Mouse (Mus musculus): ENCODE data around the gene Samd14. TPM values are rescaled to one million over a fixed set of nuclear protein-coding genes. Genes with fewer than 3 reads are reported as not detected.

Gene Samd14
- polyA plus RNA-seq, 1 experiment from 2014 or later: 9.0 TPM

DNA sequence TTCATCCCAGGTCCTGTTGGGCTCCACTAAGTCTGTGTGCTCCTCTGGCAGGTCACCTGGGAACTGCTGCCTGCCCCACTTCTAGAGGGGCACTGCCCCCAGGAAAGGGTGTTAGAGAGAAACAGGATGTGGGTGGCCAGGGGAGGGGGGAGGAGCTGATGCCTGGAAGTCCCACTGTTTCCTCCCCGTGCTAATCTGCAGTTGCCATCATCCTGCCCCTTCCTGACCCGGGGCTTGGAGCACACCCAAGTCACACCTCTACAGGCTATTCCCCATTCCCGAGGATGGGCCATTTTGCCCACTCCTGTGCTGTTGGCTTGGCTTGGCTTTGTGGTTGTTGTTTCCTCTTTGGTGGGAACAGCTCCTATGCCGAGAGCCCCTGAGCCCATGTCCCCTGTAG lies 9.1 kb upstream of the Samd14 start:
- H3K9ac ChIP-seq (ENCODE audit: low read length): 0 out of 2 replicates have a peak overlapping the region, but pooled peaks have one; percentile 5
- H3K4me2 ChIP-seq (ENCODE audit: low read depth, low read length): peak overlapping the region; percentile 25
- 25% methylated on average over 4 of the region's 4 CpGs for WGBS
- H3K27me3 ChIP-seq (ENCODE audit: control insufficient read depth, insufficient read depth, low read length): no peaks in the 10 kb centered on the region
- H3K27ac ChIP-seq (ENCODE audit: low read length): peak overlapping the region; percentile 59
- H3K9me3 ChIP-seq (replicated peaks; ENCODE audit: control insufficient read depth, low read length): no peaks in the 10 kb centered on the region
- peaks cover 42% of the 10 kb centered on the region for H3K36me3 ChIP-seq (ENCODE audit: control insufficient read depth, insufficient read depth)
- H3K4me1 ChIP-seq (ENCODE audit: control insufficient read depth, insufficient read depth, low read length): peaks cover 33% of the 10 kb centered on the region
- no peak for ATAC-seq (replicated peaks; ENCODE audit: extremely low read depth, insufficient read depth, low FRiP score)
- H3K4me3 ChIP-seq (ENCODE audit: low read length): no peak overlapping the region

DNA sequence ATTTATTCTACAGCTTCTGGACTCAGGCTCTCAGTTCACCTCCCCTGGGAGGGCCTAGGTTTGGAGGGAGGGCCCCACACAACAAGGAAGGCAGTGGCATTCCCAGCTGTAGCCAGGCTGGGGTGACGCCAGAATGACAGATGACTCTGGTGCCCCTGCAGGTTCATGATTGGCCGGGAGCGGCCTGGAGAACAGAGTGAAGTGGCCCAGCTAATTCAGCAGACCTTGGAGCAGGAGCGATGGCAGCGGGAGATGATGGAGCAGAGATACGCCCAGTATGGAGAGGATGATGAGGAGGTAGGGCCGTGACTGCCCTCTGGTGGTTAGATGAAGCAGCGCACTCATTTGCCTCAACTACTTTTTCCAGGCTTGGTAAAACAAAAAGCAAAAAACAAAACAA lies 8.6 kb upstream of the Samd14 start:
- Histone ChIP-seq H3K27ac (ENCODE audit: low read length) (peak overlapping the region; percentile 55), H3K36me3 (ENCODE audit: control insufficient read depth, insufficient read depth) (peaks cover 42% of the 10 kb centered on the region), H3K4me1 (ENCODE audit: control insufficient read depth, insufficient read depth, low read length) (peaks cover 29% of the 10 kb centered on the region), H3K4me3 (ENCODE audit: low read length) (no peak overlapping the region), H3K4me2 (ENCODE audit: low read depth, low read length) (peak overlapping the region; percentile 25), H3K27me3 (ENCODE audit: control insufficient read depth, insufficient read depth, low read length) (no peaks in the 10 kb centered on the region), H3K9me3 (replicated peaks; ENCODE audit: control insufficient read depth, low read length) (no peaks in the 10 kb centered on the region), H3K9ac (ENCODE audit: low read length) (0 out of 2 replicates have a peak overlapping the region, but pooled peaks have one; percentile 5)
- 0 out of 2 replicates have a peak, but pooled peaks have one; percentile 20 for ATAC-seq (replicated peaks; ENCODE audit: extremely low read depth, insufficient read depth, low FRiP score)
- 2% methylated on average over 8 of the region's 8 CpGs for WGBS

DNA sequence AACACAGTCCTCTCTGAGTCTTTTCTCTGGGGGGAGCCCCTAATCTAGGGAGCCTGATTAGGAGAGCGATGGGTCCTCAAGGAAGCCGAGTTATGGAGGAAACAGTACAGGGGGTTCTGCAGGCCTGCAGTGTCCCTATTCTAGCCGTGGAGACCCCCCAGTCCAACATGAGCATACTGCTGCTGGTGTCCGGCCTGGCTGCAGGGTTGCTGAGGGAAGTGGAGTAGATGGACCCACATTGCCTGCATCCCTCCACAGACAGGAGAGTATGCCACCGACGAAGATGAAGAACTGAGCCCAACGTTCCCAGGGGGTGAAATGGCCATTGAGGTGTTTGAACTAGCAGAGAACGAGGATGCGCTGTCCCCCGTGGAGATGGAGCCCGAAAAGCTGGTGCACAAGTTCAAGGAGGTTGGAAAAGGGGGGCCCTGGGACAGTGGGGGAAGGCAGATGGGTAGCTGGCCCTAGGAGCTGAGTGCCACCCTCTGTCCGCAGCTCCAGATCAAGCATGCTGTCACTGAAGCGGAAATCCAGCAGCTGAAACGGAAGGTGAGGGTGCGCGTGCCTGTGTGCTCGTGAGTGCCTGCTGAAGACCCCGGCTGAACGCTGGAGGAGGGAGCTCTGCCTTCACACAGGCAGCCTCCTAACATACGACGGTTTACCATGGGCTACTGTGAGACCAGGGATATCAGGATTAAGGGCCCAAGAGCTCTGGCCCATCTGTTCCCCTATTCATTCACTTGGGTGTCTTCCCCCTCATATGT lies 7.9 kb upstream of the Samd14 start:
- H3K9ac ChIP-seq (ENCODE audit: low read length): no peak overlapping the region
- no peaks in the 10 kb centered on the region for H3K27me3 ChIP-seq (ENCODE audit: control insufficient read depth, insufficient read depth, low read length)
- H3K9me3 ChIP-seq (replicated peaks; ENCODE audit: control insufficient read depth, low read length): no peaks in the 10 kb centered on the region
- ATAC-seq (replicated peaks; ENCODE audit: extremely low read depth, insufficient read depth, low FRiP score): no peak
- H3K4me1 ChIP-seq (ENCODE audit: control insufficient read depth, insufficient read depth, low read length): peaks cover 28% of the 10 kb centered on the region
- H3K4me3 ChIP-seq (ENCODE audit: low read length): no peak overlapping the region
- H3K4me2 ChIP-seq (ENCODE audit: low read depth, low read length): no peak overlapping the region
- WGBS: 85% methylated on average over 21 of the region's 21 CpGs
- H3K36me3 ChIP-seq (ENCODE audit: control insufficient read depth, insufficient read depth): peaks cover 39% of the 10 kb centered on the region
- no peak overlapping the region for H3K27ac ChIP-seq (ENCODE audit: low read length)

DNA sequence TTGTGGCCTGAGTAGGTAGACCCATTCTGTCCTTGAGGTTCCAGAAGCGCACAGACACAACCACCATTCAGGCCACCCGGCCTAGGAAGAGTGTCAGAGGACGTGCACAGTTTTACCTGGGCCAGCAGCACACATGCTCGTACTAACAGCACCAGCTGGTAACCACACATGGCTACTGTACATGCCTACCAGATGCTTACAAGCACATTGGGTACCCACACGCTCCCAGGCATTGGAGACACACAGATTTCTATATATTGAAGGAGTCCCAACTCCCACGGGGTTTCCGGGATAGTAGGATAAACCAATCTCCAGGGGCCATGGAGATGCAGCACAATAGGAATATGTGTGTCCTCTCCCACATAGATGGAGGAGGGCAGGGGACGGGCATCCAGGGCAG lies 7.0 kb upstream of the Samd14 start:
- H3K4me3 ChIP-seq (ENCODE audit: low read length): no peak overlapping the region
- 91% methylated on average over 8 of the region's 8 CpGs for WGBS
- no peak overlapping the region for H3K27ac ChIP-seq (ENCODE audit: low read length)
- peaks cover 29% of the 10 kb centered on the region for H3K4me1 ChIP-seq (ENCODE audit: control insufficient read depth, insufficient read depth, low read length)
- peaks cover 33% of the 10 kb centered on the region for H3K36me3 ChIP-seq (ENCODE audit: control insufficient read depth, insufficient read depth)
- H3K9me3 ChIP-seq (replicated peaks; ENCODE audit: control insufficient read depth, low read length): no peaks in the 10 kb centered on the region
- ATAC-seq (replicated peaks; ENCODE audit: extremely low read depth, insufficient read depth, low FRiP score): no peak
- 0 out of 2 replicates have a peak overlapping the region, but pooled peaks have one; percentile 5 for H3K9ac ChIP-seq (ENCODE audit: low read length)
- no peak overlapping the region for H3K4me2 ChIP-seq (ENCODE audit: low read depth, low read length)
- H3K27me3 ChIP-seq (ENCODE audit: control insufficient read depth, insufficient read depth, low read length): no peaks in the 10 kb centered on the region

DNA sequence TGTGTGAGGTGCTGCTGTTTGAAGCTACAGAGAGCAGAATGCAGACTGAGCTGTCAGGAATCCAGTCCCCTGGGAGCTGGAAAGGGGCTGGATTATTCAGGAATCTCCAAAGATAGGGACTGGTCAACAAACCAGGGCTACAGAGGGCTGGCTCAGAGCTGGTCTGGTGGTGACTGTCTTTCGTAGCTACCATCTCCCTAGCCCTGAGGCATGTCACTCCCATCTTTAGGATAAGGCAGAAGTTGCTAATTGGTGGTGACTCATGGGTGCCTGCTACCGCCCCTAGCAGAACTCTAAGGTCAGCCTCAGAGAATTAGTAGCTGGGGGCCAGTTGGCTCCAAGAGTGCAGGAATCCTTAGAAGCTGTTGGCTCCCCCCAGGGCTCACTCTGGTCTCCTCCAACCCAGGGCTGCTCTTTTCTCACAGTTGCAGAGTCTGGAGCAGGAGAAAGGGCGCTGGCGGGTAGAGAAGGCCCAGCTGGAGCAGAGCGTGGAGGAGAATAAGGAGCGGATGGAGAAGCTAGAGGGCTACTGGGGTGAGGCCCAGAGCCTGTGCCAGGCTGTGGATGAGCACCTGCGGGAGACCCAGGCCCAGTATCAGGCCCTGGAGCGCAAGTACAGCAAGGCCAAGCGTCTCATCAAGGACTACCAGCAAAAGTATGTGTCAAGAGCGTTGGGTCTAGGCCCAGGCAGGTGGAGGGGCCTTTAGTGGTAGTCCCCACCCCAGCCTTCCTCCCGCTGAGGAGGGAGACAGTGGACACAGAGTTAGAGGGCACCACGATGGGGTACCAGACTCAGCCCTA lies 5.3 kb upstream of the Samd14 start:
- H3K4me1 ChIP-seq (ENCODE audit: control insufficient read depth, insufficient read depth, low read length): peaks cover 32% of the 10 kb centered on the region
- H3K27me3 ChIP-seq (ENCODE audit: control insufficient read depth, insufficient read depth, low read length): no peaks in the 10 kb centered on the region
- H3K36me3 ChIP-seq (ENCODE audit: control insufficient read depth, insufficient read depth): peaks cover 28% of the 10 kb centered on the region
- H3K9ac ChIP-seq (ENCODE audit: low read length): no peak overlapping the region
- H3K27ac ChIP-seq (ENCODE audit: low read length): 0 out of 2 replicates have a peak overlapping the region, but pooled peaks have one; percentile 10
- 76% methylated on average over 12 of the region's 12 CpGs for WGBS
- H3K4me2 ChIP-seq (ENCODE audit: low read depth, low read length): no peak overlapping the region
- ATAC-seq (replicated peaks; ENCODE audit: extremely low read depth, insufficient read depth, low FRiP score): no peak
- H3K9me3 ChIP-seq (replicated peaks; ENCODE audit: control insufficient read depth, low read length): no peaks in the 10 kb centered on the region
- no peak overlapping the region for H3K4me3 ChIP-seq (ENCODE audit: low read length)

DNA sequence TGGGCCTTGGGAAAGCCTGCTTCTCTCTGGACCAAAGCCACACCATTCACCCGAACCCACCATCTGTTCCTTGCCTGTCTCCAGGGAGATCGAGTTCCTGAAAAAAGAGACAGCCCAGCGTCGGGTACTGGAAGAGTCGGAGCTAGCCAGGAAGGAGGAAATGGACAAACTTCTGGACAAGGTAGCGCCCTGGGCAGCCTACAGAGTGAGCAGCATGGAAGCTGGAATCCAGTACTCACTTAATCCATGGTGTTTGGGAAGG lies 4.8 kb upstream of the Samd14 start:
- Histone ChIP-seq H3K27me3 (ENCODE audit: control insufficient read depth, insufficient read depth, low read length) (no peaks in the 10 kb centered on the region), H3K27ac (ENCODE audit: low read length) (no peak overlapping the region), H3K36me3 (ENCODE audit: control insufficient read depth, insufficient read depth) (peaks cover 27% of the 10 kb centered on the region), H3K9ac (ENCODE audit: low read length) (no peak overlapping the region), H3K4me3 (ENCODE audit: low read length) (no peak overlapping the region), H3K4me1 (ENCODE audit: control insufficient read depth, insufficient read depth, low read length) (peaks cover 33% of the 10 kb centered on the region), H3K9me3 (replicated peaks; ENCODE audit: control insufficient read depth, low read length) (no peaks in the 10 kb centered on the region), H3K4me2 (ENCODE audit: low read depth, low read length) (no peak overlapping the region)
- 70% methylated on average over 6 of the region's 6 CpGs for WGBS
- no peak for ATAC-seq (replicated peaks; ENCODE audit: extremely low read depth, insufficient read depth, low FRiP score)

DNA sequence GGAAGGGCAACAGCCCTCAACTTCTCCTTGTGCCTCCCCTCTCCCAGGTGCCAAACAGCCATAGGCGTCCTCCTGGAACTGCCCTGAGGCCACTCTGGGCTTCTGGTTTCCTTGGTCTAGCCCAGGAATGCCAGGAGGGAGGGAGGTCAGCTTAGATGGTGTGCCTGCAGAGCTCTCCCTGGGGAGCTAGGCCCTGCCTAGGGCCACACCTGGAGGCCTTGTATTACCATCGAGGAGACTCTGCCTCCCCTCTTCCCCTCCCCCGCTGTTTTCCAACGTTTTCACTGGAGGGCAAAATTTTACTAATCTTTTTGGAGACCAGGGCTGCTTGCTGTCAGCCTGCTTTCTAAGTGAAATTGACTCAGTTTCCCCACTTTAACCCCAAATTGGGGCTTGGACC lies 3.6 kb upstream of the Samd14 start:
- peak overlapping the region; percentile 87 for H3K4me2 ChIP-seq (ENCODE audit: low read depth, low read length)
- H3K27me3 ChIP-seq (ENCODE audit: control insufficient read depth, insufficient read depth, low read length): no peaks in the 10 kb centered on the region
- H3K27ac ChIP-seq (ENCODE audit: low read length): peak overlapping the region; percentile 51
- H3K9ac ChIP-seq (ENCODE audit: low read length): peak overlapping the region; percentile 61
- ATAC-seq (replicated peaks; ENCODE audit: extremely low read depth, insufficient read depth, low FRiP score): no peak
- no peaks in the 10 kb centered on the region for H3K9me3 ChIP-seq (replicated peaks; ENCODE audit: control insufficient read depth, low read length)
- 31% methylated on average over 4 of the region's 4 CpGs for WGBS
- peak overlapping the region; percentile 58 for H3K4me3 ChIP-seq (ENCODE audit: low read length)
- peaks cover 26% of the 10 kb centered on the region for H3K4me1 ChIP-seq (ENCODE audit: control insufficient read depth, insufficient read depth, low read length)
- peaks cover 26% of the 10 kb centered on the region for H3K36me3 ChIP-seq (ENCODE audit: control insufficient read depth, insufficient read depth)

DNA sequence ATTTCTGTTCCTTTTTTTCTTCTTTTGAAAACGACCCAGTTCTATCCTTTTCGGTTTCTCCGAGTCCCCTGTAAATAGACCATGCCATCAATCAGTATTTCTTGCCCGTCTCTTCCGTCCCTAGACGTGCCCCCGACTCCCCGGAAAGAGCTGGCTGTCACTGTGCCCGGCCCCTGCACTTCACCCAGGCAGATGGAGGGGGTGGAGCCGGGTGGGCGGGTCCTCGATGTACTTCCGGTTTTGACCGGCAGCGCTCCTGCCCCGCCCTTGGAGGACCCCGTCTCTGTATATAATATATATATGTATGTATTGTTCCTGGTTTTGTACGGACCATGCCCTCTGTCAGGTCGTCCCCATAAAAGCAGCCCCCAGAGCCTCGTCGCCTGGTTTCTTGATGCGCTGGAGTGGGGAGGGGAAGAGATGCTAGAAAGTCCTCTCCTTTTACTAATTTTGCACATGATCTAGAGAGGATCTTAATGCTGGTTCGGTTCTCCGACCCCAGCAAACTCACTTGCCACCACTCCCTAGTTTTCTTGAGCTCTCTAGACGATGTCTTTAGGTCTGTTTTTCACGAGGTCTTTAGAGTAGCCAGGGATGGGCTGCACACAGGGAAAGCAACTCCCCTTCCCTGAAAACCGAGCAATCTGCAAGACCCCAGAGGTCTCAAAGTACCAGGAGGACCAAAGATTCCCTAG lies 3.0 kb upstream of the Samd14 start:
- peak; percentile 37 for ATAC-seq (replicated peaks; ENCODE audit: extremely low read depth, insufficient read depth, low FRiP score)
- Histone ChIP-seq H3K9ac (ENCODE audit: low read length) (peak overlapping the region; percentile 76), H3K4me3 (ENCODE audit: low read length) (peak overlapping the region; percentile 58), H3K27ac (ENCODE audit: low read length) (peak overlapping the region; percentile 69), H3K27me3 (ENCODE audit: control insufficient read depth, insufficient read depth, low read length) (no peaks in the 10 kb centered on the region), H3K4me1 (ENCODE audit: control insufficient read depth, insufficient read depth, low read length) (peaks cover 28% of the 10 kb centered on the region), H3K9me3 (replicated peaks; ENCODE audit: control insufficient read depth, low read length) (no peaks in the 10 kb centered on the region), H3K36me3 (ENCODE audit: control insufficient read depth, insufficient read depth) (peaks cover 22% of the 10 kb centered on the region), H3K4me2 (ENCODE audit: low read depth, low read length) (peak overlapping the region; percentile 87)
- WGBS: 1% methylated on average over 27 of the region's 27 CpGs

All from heart, embryonic 16.5 days (tissue).